Mouse (Mus musculus) embryonic fibroblast, embryonic 13.5 days (primary cell): ENCODE data around the gene Ank.

Source experiments
- CTCF ChIP-seq: IDR thresholded peaks from 2 replicates; pipeline ENCODE4 v1.5.1; 2011; ENCODE audit warnings: mild to moderate bottlenecking, control low read depth, low read length, moderate library complexity, borderline replicate concordance; ENCODE audit not compliant: insufficient read depth
- POLR2A ChIP-seq: IDR thresholded peaks from 2 replicates; pipeline ENCODE4 v1.6.1; 2011; ENCODE audit warnings: low read depth, mild to moderate bottlenecking, control low read depth, low read length, moderate library complexity

- TF ChIP-seq CTCF = no peak
- no peak for TF ChIP-seq POLR2A
These were observed 5.8 kb downstream of the Ank start for GRCm38 (mm10) chr15:27472315-27472714.
